Mouse (Mus musculus) limb, embryonic 15.5 days (tissue): ENCODE results near the gene Tex12. TPM values are rescaled to one million over a fixed set of nuclear protein-coding genes. Genes with fewer than 3 reads are reported as not detected.

ENCODE experiments used
- ATAC-seq: fragments of 200-750 bp; cut with Nextera tagmentation; 2 replicates; pipeline ENCODE4 v1.8.0; 2017; ENCODE audit warnings: low read depth, moderate TSS enrichment; ENCODE audit not compliant: insufficient number of reproducible peaks, low FRiP score, low TSS enrichment
- H3K27ac ChIP-seq: fragments of 300-500 bp; sonication (generic); 2 replicates; pipeline ENCODE4 v1.5.1; 2015; ENCODE audit warnings: moderate library complexity, mild to moderate bottlenecking, inconsistent platforms
- H3K27me3 ChIP-seq: fragments of 300-500 bp; sonication (generic); 2 replicates; pipeline ENCODE4 v1.6.1; 2015; ENCODE audit warnings: inconsistent platforms
- H3K36me3 ChIP-seq: fragments of 300-500 bp; sonication (generic); 2 replicates; pipeline ENCODE4 v1.6.1; 2015; ENCODE audit warnings: inconsistent platforms
- H3K4me1 ChIP-seq: fragments of 300-500 bp; sonication (generic); 2 replicates; pipeline ENCODE4 v1.6.1; 2015; ENCODE audit warnings: inconsistent platforms
- H3K4me2 ChIP-seq: fragments of 300-500 bp; sonication (generic); 2 replicates; pipeline ENCODE4 v1.6.1; 2015; ENCODE audit warnings: mild to moderate bottlenecking, inconsistent platforms
- H3K4me3 ChIP-seq: fragments of 300-500 bp; sonication (generic); 2 replicates; pipeline ENCODE4 v1.5.1; 2015; ENCODE audit warnings: mild to moderate bottlenecking, inconsistent platforms
- H3K9ac ChIP-seq: fragments of 300-500 bp; sonication (generic); 2 replicates; pipeline ENCODE4 v1.6.1; 2015; ENCODE audit warnings: inconsistent platforms
- H3K9me3 ChIP-seq: fragments of 300-500 bp; sonication (generic); 2 replicates; pipeline ENCODE4 v1.6.1; 2016; ENCODE audit warnings: inconsistent platforms
- WGBS: fragments of 180-500 bp; shearing (Covaris S2); methylation state at CpG from one replicate; pipeline ENCODE4 v1.1.7; 2015; 5-methylcytosine and 5-hydroxymethylcytosine counted together
- polyA plus RNA-seq: library from polyadenylated mRNA; unstranded; fragments of >200 nt; fragmentation: Nextera tagmentation; extraction: Ambion mirVana; gene quantifications from 2 replicates; pipeline ENCODE4 v1.2.1, GENCODE M21; 2015

Gene Tex12
- polyA plus RNA-seq, 1 experiment from 2014 or later, result not detected

DNA sequence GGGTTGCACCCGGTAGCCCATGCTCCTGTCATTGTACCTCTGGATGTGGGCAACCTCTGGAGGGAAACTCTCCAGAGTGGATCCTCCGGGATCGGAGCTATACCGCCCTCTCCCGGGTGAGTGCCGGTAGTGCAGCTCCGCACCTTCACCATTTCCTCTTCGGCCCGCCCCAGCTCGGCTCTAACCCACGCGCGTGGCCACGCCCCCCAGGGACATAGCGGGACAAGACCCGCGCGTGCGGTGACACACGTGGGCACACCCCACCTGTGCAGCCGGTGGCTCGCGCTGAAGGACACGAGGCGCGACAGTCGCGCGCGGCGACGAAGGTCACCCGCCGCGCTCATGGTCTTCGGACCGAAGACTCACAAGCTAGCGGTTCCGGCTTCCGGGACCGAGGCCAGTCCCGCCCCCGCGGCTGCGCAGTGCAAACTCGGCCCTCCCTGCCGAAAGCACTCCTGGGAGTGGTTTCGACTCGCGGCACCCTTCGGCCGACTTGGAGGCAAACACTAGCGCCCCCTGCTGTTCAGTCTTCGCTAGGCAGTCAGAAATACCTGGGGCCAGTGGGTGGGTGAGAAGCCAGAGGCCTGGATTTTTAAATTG, 32.7 kb downstream of the Tex12 start, which contains the start of gene Pts:
TSS of gene Pts (minus strand) at position 432 of the 600 bp plus-strand sequence.
- H3K36me3 ChIP-seq, result peaks cover 9% of the 10 kb centered on the region
- H3K4me2 ChIP-seq, result peak within 1 kb of the TSS; percentile 66
- H3K27me3 ChIP-seq, result no peaks in the 10 kb centered on the region
- under 1% methylated on average over 54 of the region's 54 CpGs for WGBS
- H3K27ac ChIP-seq, result peak within 1 kb of the TSS; percentile 76
- peak within 1 kb of the TSS; percentile 77 for H3K4me3 ChIP-seq
- no peaks in the 10 kb centered on the region for H3K9me3 ChIP-seq
- H3K9ac ChIP-seq, result peak within 1 kb of the TSS; percentile 67
- H3K4me1 ChIP-seq, result peaks cover 11% of the 10 kb centered on the region
- ATAC-seq, result peak; percentile 96

DNA sequence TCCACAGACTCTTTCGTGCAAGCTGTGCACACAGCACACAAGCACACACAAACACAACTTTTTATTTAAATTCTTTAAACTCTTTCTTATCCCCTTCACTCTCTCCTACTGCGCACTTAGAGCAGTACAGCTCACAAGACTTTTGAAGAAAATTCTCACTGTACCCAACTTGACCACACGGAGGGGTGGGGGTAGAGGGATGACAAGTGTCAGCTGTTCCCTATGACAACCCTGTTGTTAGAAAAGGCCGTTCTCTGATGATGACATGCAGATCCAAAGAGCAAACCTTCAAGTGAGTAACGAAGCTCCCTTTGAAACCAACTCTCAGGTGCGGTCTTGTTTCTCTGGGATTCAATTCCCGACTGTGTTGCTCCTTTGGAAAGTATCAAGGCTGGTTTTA, 33.3 kb downstream of the Tex12 start:
- H3K27ac ChIP-seq, result no peak overlapping the region
- 43% methylated on average over 7 of the region's 7 CpGs for WGBS
- ATAC-seq, result no peak

DNA sequence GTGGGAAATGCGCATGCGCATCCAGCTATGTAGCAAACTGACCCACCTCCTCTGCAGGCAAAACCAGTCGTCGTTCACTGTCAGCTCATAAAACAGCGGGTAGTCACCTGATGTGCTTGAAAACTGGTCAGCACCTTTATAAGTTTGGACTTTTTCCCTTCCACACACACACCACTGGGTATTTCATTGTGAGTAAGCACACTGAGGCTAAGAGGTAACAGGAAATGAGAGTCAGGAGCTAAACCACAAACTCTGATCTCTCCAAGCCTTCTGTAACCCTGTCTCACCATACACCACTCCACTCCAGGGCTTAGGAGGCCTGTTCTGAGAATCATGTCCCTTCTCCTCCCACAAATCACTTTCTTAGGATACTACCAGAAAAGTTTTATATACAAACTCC, 35.5 kb downstream of the Tex12 start:
- no peak for ATAC-seq
- H3K9ac ChIP-seq, result no peak overlapping the region
- no peak overlapping the region for H3K4me2 ChIP-seq
- H3K27ac ChIP-seq, result no peak overlapping the region
- no peaks in the 10 kb centered on the region for H3K9me3 ChIP-seq
- H3K27me3 ChIP-seq, result no peaks in the 10 kb centered on the region
- WGBS, result 63% methylated on average over 5 of the region's 5 CpGs
- peaks cover 9% of the 10 kb centered on the region for H3K36me3 ChIP-seq
- no peak overlapping the region for H3K4me3 ChIP-seq
- H3K4me1 ChIP-seq, result peaks cover 11% of the 10 kb centered on the region

More for the DNA sequence above, 33.3 kb downstream of the Tex12 start:
- Histone ChIP-seq H3K9me3 (no peaks in the 10 kb centered on the region), H3K4me3 (peak overlapping the region; percentile 77), H3K27me3 (no peaks in the 10 kb centered on the region), H3K36me3 (peaks cover 9% of the 10 kb centered on the region), H3K4me2 (peak overlapping the region; percentile 66), H3K4me1 (peaks cover 11% of the 10 kb centered on the region), H3K9ac (peak overlapping the region; percentile 67)

DNA sequence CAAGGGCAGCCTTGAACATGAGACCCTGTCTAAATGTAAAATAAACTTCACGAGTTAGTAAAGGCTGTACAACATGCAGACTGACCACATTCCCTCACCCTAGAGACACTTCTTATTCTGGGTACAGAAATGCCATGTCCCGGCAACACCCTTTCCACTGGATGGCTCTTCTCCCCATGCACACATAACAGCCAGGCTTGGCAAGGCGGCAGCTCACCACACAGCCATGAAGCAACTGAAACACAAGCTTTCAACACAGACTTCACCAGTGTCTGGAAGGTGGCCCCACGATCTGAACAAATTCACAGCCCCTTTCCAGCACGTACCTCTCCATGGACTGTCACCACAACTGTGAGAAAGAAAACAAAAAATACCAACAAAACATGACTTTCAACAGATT, 36.2 kb downstream of the Tex12 start:
- WGBS, result 89% methylated on average over 5 of the region's 5 CpGs
- Histone ChIP-seq H3K27ac (no peak overlapping the region), H3K27me3 (no peaks in the 10 kb centered on the region), H3K36me3 (peaks cover 9% of the 10 kb centered on the region), H3K4me1 (peaks cover 11% of the 10 kb centered on the region), H3K9me3 (no peaks in the 10 kb centered on the region), H3K4me3 (no peak overlapping the region), H3K9ac (no peak overlapping the region), H3K4me2 (no peak overlapping the region)
- no peak for ATAC-seq

DNA sequence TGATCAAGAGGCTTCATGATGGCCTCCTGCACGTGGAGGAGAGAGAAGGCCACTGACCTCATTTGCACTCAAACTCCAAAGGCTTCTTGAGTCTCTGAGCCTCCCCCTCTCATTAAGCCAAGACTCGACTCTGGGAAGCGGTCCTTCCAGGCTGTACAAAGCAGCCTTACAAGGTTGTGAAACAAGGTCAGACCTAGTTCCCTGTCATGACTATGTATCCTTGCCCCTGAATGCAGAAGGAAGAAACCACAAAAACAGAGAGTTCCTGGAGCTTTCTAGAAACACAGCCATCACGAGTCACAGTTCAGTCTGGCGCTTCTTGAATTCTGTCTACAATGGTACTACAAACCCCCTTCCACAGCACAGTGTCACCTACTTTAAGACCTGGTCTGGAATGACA, 38.6 kb downstream of the Tex12 start:
- no peaks in the 10 kb centered on the region for H3K9me3 ChIP-seq
- H3K27ac ChIP-seq, result no peak overlapping the region
- no peak overlapping the region for H3K4me2 ChIP-seq
- no peak overlapping the region for H3K9ac ChIP-seq
- ATAC-seq, result no peak
- H3K4me3 ChIP-seq, result no peak overlapping the region
- H3K27me3 ChIP-seq, result no peaks in the 10 kb centered on the region
- H3K4me1 ChIP-seq, result peaks cover 6% of the 10 kb centered on the region; the same call in 1 of the 2 replicates
- peaks cover 9% of the 10 kb centered on the region for H3K36me3 ChIP-seq
- WGBS, result 78% methylated on average over 5 of the region's 5 CpGs

DNA sequence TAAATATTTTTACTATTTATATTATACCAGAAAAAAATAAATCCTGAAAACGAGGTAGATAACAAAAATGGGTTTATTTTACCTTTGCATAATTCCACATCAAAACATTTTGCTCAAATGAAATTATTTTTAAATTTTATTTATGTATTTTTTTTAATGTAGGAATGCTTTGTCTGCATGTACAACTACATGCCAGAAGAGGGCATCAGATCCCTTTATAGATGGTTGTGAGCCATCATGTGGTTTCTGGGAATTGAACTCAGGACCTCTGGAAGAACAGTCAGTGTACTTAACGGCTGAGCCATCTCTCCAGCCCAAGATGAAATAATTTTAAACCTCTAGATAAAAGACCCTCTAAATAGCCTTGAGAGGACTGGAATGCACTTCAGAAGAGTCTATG, 39.6 kb downstream of the Tex12 start:
- no peaks in the 10 kb centered on the region for H3K4me1 ChIP-seq
- no peaks in the 10 kb centered on the region for H3K9me3 ChIP-seq
- no peak overlapping the region for H3K9ac ChIP-seq
- no peaks in the 10 kb centered on the region for H3K27me3 ChIP-seq
- H3K4me3 ChIP-seq, result no peak overlapping the region
- peaks cover 9% of the 10 kb centered on the region for H3K36me3 ChIP-seq
- no peak for ATAC-seq
- H3K4me2 ChIP-seq, result no peak overlapping the region
- H3K27ac ChIP-seq, result no peak overlapping the region
- WGBS, result 60% methylated on average over 2 of the region's 2 CpGs

DNA sequence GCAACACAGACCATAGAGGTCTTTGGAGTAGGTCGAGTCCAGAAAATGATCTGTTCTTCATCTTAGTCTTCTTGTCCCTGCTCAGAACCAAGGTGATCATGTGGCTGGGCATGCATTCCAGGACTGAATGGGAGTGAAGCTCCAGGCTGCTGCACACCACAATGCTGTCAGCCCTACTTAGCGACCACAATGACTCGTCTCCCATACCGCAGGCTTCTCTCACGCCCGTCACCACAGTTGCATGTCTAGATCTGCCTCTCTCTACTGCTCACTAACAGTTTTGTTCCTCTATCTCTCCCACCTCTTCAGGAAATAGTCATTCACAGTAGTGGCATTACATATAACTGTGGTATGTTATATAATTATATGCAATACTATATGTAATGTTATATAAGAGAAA, 40.4 kb downstream of the Tex12 start:
- Histone ChIP-seq H3K9me3 (no peaks in the 10 kb centered on the region), H3K27me3 (no peaks in the 10 kb centered on the region), H3K4me2 (no peak overlapping the region), H3K36me3 (peaks cover 9% of the 10 kb centered on the region), H3K4me1 (no peaks in the 10 kb centered on the region), H3K9ac (no peak overlapping the region), H3K4me3 (no peak overlapping the region), H3K27ac (no peak overlapping the region)
- WGBS, result 74% methylated on average over 6 of the region's 6 CpGs
- ATAC-seq, result no peak

DNA sequence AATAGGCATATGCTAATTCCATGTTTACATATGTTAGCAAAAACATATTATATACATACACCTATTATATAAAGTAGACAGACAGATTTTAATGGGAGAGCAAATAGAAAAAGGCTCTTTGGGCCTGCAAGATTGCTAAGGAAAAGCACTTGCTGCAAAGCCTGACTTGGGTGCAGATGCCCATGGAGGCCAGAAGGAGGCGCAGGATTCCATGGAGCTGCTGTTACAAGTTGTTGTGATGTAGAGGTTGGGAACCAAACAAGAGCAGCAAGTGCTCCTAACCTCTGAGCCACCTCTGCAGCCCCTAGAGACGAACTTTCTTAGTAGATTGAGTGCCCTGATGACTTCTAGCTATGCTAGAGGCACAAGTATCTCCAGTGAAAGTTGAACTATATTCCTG, 42.3 kb downstream of the Tex12 start:
- no peaks in the 10 kb centered on the region for H3K36me3 ChIP-seq
- no peaks in the 10 kb centered on the region for H3K27me3 ChIP-seq
- no peaks in the 10 kb centered on the region for H3K4me1 ChIP-seq
- no peak overlapping the region for H3K4me2 ChIP-seq
- H3K9me3 ChIP-seq, result no peaks in the 10 kb centered on the region
- no peak overlapping the region for H3K4me3 ChIP-seq
- 12% methylated on average over 2 of the region's 2 CpGs for WGBS
- ATAC-seq, result no peak
- no peak overlapping the region for H3K27ac ChIP-seq
- no peak overlapping the region for H3K9ac ChIP-seq

DNA sequence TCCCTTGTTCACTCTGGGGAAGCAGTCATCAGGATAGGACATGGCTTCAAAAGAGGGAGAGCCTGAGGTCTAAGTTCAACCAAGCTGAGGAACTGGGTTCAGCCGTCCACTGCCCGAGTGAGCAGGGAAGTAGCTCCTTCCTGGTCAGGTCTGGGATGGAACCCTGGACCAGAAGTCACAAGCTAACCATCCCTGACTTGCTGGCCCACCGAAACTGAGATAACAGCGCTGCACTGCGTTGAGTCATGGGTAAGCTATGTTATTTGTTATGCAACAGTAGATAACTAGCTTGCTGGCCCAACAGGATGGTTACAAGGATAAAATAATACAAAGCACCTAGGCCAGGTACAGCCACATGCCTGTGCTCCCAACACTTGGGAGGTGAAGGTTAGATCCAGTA, 45.7 kb downstream of the Tex12 start:
- Histone ChIP-seq H3K4me1 (no peaks in the 10 kb centered on the region), H3K9ac (no peak overlapping the region), H3K27ac (no peak overlapping the region), H3K27me3 (no peaks in the 10 kb centered on the region), H3K4me2 (no peak overlapping the region), H3K36me3 (no peaks in the 10 kb centered on the region), H3K4me3 (no peak overlapping the region), H3K9me3 (no peaks in the 10 kb centered on the region)
- no peak for ATAC-seq
- 87% methylated on average over 5 of the region's 5 CpGs for WGBS

DNA sequence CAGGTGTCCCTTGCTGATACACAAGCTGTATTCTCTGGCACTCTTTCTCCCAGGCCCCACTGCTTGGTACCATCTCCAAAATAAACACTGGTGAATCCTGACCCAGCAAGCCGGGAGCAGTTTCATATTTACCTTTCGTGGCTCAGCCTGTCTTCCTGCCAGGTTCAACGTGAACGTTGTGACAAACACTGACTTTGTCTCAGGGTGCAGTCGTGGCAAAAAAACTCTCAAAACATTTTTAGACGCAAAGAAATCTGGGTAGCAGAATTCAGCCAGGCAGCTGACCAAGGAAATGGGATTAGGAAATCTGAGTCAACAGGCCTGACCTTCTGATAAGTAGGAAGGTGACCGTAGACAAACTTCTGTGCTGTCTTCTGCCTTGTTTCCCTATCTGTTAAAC, 53.6 kb downstream of the Tex12 start:
- no peak overlapping the region for H3K27ac ChIP-seq
- WGBS, result 75% methylated on average over 7 of the region's 7 CpGs
- H3K4me1 ChIP-seq, result no peaks in the 10 kb centered on the region
- no peak overlapping the region for H3K4me3 ChIP-seq
- no peaks in the 10 kb centered on the region for H3K36me3 ChIP-seq
- no peak overlapping the region for H3K4me2 ChIP-seq
- H3K9me3 ChIP-seq, result no peaks in the 10 kb centered on the region
- no peak overlapping the region for H3K9ac ChIP-seq
- no peak for ATAC-seq
- H3K27me3 ChIP-seq, result no peaks in the 10 kb centered on the region

Other genes starting within 250 kb of the Tex12 start
- 253 and 322 TPM in 2 replicates for gene Rpl10-ps3, start 216.4 kb downstream of the Tex12 start, polyA plus RNA-seq
- 9.5 and 10.4 TPM in 2 replicates for gene Plet1, start 66.8 kb downstream of the Tex12 start, polyA plus RNA-seq
- 66.8 and 70.1 TPM in 2 replicates for gene Pts, start 32.6 kb downstream of the Tex12 start, polyA plus RNA-seq
- gene Il18, start 6.5 kb downstream of the Tex12 start, polyA plus RNA-seq, result 6.6 and 8.1 TPM in 2 replicates
- gene Bco2, start 6.1 kb downstream of the Tex12 start, polyA plus RNA-seq, result 0.19 and 0.49 TPM in 2 replicates
- 234 and 278 TPM in 2 replicates for gene Sdhd, start 42.5 kb upstream of the Tex12 start, polyA plus RNA-seq
- 162 and 189 TPM in 2 replicates for gene Timm8b, start 42.6 kb upstream of the Tex12 start, polyA plus RNA-seq
- gene Pih1d2, start 56.0 kb upstream of the Tex12 start, polyA plus RNA-seq, result 2.6 and 2.8 TPM in 2 replicates
- gene Nkapd1, start 56.1 kb upstream of the Tex12 start, polyA plus RNA-seq, result 17.2 and 22.2 TPM in 2 replicates
- 47.7 and 51.6 TPM in 2 replicates for gene Dlat, start 98.5 kb upstream of the Tex12 start, polyA plus RNA-seq
- gene Dixdc1, start 178.2 kb upstream of the Tex12 start, polyA plus RNA-seq, result 13.9 and 14.1 TPM in 2 replicates
- 5.6 and 6.7 TPM in 2 replicates for gene 2310030G06Rik, start 185.2 kb upstream of the Tex12 start, polyA plus RNA-seq
- 123 and 265 TPM in 2 replicates for gene Cryab, start 190.0 kb upstream of the Tex12 start, polyA plus RNA-seq
- 39.0 and 104 TPM in 2 replicates for gene Hspb2, start 191.0 kb upstream of the Tex12 start, polyA plus RNA-seq
- 9.3 TPM in 2 replicates for gene Fdxacb1, start 206.9 kb upstream of the Tex12 start, polyA plus RNA-seq
- 34.9 and 35.6 TPM in 2 replicates for gene Alg9, start 213.7 kb upstream of the Tex12 start, polyA plus RNA-seq
- gene 1110032A03Rik, start 214.2 kb upstream of the Tex12 start, polyA plus RNA-seq, result 24.2 and 30.2 TPM in 2 replicates